Mouse (Mus musculus): ENCODE measurements around the gene Rpl37a. TPM values are rescaled to one million over a fixed set of nuclear protein-coding genes. Genes with fewer than 3 reads are reported as not detected.
A peak's percentile ranks its signal among the peaks of the same experiment; 100 is the strongest.

Gene Rpl37a
- polyA plus RNA-seq, 1 experiment: 577 TPM

DNA sequence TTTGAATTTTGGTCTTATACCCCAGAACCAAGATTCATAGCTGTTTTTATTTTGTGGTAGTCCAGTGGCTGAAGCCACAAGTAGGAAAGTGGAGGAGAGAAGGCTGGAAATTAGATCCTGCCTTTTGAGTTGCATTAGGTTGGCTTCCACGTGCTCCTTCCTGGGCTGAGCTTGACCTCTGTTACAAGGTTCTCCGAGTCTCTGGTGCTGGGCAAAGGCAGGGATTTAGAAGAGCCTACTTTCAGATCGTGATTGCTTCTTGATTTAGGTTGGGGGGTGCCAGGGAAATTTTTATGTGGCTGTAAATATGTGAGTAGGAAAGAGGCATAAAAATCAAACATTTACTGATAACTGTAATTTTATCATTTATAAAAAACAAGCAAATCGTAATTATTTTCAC lies 3.5 kb downstream of the Rpl37a start:
- TF ChIP-seq POLR2A (IDR thresholded peaks at IDR 0.05; ENCODE audit: low read depth, low read length) (no peak), CTCF (IDR thresholded peaks at IDR 0.05; ENCODE audit: extremely low read depth, insufficient read depth, insufficient read length, insufficient replicate concordance) (no peak)
- Histone ChIP-seq H3K36me3 (ENCODE audit: control insufficient read depth, insufficient read depth, low read length) (peaks cover 16% of the 10 kb centered on the region), H3K4me3 (ENCODE audit: extremely low read depth, insufficient read depth, insufficient read length) (no peak overlapping the region), H3K4me1 (ENCODE audit: control insufficient read depth, insufficient read depth, insufficient read length) (no peaks in the 10 kb centered on the region; the same call in 1 of the 2 replicates), H3K27ac (ENCODE audit: insufficient read depth, low read length) (no peak overlapping the region), H3K27me3 (ENCODE audit: control insufficient read depth, insufficient read depth, low read length) (no peaks in the 10 kb centered on the region)
- 92% methylated on average over 4 of the region's 4 CpGs for WGBS
- no peak for DNase-seq (ENCODE audit: low read depth in 1 of 2, low spot score in 2 of 2)

DNA sequence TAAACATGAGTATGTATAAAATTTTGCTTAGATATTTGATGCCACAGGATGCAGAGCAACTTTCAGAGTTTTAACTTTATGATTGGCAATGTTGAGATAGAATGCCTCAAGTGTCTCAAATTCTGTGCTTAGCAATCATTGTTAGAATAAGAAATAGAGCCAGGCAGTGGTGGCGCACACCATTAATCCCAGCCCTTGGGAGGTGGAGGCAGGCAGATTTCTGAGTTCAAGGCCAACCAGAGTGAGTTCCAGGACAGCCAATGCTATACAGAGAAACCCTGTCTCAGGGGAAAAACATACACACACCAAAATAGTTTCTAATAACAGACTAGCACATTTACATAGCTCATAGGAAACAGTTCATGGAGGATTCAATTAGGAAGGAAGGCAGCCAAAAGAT lies 4.0 kb downstream of the Rpl37a start:
- DNase-seq (ENCODE audit: low read depth in 1 of 2, low spot score in 2 of 2): no peak
- no peak overlapping the region for H3K4me3 ChIP-seq (ENCODE audit: extremely low read depth, insufficient read depth, insufficient read length)
- no peak for TF ChIP-seq CTCF (IDR thresholded peaks at IDR 0.05; ENCODE audit: extremely low read depth, insufficient read depth, insufficient read length, insufficient replicate concordance)
- TF ChIP-seq POLR2A (IDR thresholded peaks at IDR 0.05; ENCODE audit: low read depth, low read length): no peak
- WGBS: 93% methylated on average over 1 of the region's 1 CpGs
- H3K27me3 ChIP-seq (ENCODE audit: control insufficient read depth, insufficient read depth, low read length): no peaks in the 10 kb centered on the region
- peaks cover 16% of the 10 kb centered on the region for H3K36me3 ChIP-seq (ENCODE audit: control insufficient read depth, insufficient read depth, low read length)
- H3K27ac ChIP-seq (ENCODE audit: insufficient read depth, low read length): no peak overlapping the region
- H3K4me1 ChIP-seq (ENCODE audit: control insufficient read depth, insufficient read depth, insufficient read length): no peaks in the 10 kb centered on the region; the same call in 1 of the 2 replicates

DNA sequence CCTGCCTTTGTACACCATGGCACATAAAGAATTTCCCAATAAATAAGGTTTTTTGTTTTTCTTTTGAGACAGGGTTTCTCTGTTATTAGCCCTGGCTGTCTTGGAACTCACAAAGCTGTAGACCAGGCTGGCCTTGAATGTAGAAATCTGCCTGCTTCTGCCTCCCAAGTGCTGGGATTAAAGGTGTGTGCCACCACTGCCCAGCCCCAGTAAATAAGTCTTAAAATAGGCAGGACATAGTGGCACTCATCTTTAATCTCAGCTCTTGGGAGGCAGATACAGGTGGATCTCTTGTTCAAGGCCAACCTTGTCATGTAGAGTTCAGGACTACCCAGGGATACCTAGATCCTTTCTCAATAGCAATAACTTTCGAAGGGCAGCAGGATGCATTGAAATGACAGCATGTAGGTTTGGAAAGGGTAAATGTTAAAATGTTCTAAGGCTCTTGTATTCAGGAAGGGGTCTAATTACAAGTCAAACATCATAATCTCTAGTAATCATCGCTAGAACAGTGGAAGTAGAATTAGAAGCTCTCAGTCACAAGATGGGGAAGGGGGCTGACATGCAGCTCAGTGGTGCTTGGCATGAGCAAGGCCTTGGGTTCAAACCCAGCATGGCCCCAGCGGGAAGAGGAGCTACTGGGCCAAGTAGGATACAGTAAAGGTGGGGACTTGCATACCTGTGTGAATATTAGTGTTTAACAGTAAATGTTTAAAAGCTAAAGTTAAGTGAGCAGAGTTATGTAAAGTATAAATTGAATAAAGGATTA lies 4.7 kb downstream of the Rpl37a start:
- Histone ChIP-seq H3K27me3 (ENCODE audit: control insufficient read depth, insufficient read depth, low read length) (no peaks in the 10 kb centered on the region), H3K36me3 (ENCODE audit: control insufficient read depth, insufficient read depth, low read length) (peaks cover 16% of the 10 kb centered on the region), H3K4me1 (ENCODE audit: control insufficient read depth, insufficient read depth, insufficient read length) (no peaks in the 10 kb centered on the region; the same call in 1 of the 2 replicates), H3K27ac (ENCODE audit: insufficient read depth, low read length) (no peak overlapping the region), H3K4me3 (ENCODE audit: extremely low read depth, insufficient read depth, insufficient read length) (no peak overlapping the region)
- TF ChIP-seq CTCF (IDR thresholded peaks at IDR 0.05; ENCODE audit: extremely low read depth, insufficient read depth, insufficient read length, insufficient replicate concordance) (no peak), POLR2A (IDR thresholded peaks at IDR 0.05; ENCODE audit: low read depth, low read length) (no peak)
- no peak for DNase-seq (ENCODE audit: low read depth in 1 of 2, low spot score in 2 of 2)
- WGBS: 93% methylated on average over 3 of the region's 3 CpGs

DNA sequence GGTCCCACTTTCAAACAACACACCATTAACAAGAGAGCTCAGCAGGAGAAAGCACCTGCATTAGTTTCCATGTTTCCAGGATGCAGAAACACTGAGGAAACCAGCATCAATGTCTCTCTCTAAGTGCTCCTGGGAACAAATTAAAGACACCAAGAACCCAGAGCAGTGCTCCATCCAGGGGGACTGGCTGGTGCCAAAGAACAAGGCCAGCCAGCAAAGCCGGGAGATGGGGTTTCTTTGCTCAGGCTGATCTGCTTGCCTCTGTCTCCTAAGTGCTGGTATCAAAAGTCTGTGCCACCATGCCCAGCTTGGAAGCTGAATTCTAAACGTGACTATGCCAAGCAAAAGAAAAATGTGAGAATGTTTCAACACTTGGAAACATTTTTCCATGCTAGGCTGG lies 5.3 kb downstream of the Rpl37a start:
- no peak overlapping the region for H3K27ac ChIP-seq (ENCODE audit: insufficient read depth, low read length)
- peaks cover 16% of the 10 kb centered on the region for H3K36me3 ChIP-seq (ENCODE audit: control insufficient read depth, insufficient read depth, low read length)
- no peaks in the 10 kb centered on the region; the same call in 1 of the 2 replicates for H3K4me1 ChIP-seq (ENCODE audit: control insufficient read depth, insufficient read depth, insufficient read length)
- H3K27me3 ChIP-seq (ENCODE audit: control insufficient read depth, insufficient read depth, low read length): no peaks in the 10 kb centered on the region
- no peak for DNase-seq (ENCODE audit: low read depth in 1 of 2, low spot score in 2 of 2)
- TF ChIP-seq POLR2A (IDR thresholded peaks at IDR 0.05; ENCODE audit: low read depth, low read length): no peak
- no peak for TF ChIP-seq CTCF (IDR thresholded peaks at IDR 0.05; ENCODE audit: extremely low read depth, insufficient read depth, insufficient read length, insufficient replicate concordance)
- WGBS: 68% methylated on average over 2 of the region's 2 CpGs
- H3K4me3 ChIP-seq (ENCODE audit: extremely low read depth, insufficient read depth, insufficient read length): no peak overlapping the region

DNA sequence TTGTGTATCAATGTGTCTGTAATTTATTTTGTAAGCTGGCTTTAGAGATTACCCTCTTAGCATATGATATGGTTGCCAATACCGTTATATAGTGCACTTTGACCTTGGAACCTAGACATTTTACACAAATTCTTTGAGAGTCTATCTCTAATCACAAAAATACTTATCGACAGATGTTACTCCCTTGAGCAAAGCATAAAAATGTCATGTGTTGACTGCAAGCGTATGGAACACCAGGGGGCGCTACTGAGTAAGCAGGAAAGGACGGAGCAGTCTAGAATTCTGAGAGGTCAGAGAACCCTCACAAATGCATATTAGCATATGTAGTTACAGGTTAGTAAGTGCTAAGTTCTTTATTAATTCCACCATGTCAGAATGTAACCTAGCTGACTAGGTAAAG lies 5.8 kb downstream of the Rpl37a start:
- H3K4me1 ChIP-seq (ENCODE audit: control insufficient read depth, insufficient read depth, insufficient read length): no peaks in the 10 kb centered on the region; the same call in 1 of the 2 replicates
- TF ChIP-seq POLR2A (IDR thresholded peaks at IDR 0.05; ENCODE audit: low read depth, low read length) (no peak), CTCF (IDR thresholded peaks at IDR 0.05; ENCODE audit: extremely low read depth, insufficient read depth, insufficient read length, insufficient replicate concordance) (peak; percentile 52; the same call in 1 of the 2 replicates)
- no peak overlapping the region for H3K4me3 ChIP-seq (ENCODE audit: extremely low read depth, insufficient read depth, insufficient read length)
- DNase-seq (ENCODE audit: low read depth in 1 of 2, low spot score in 2 of 2): peak; percentile 32 to 64
- peaks cover 16% of the 10 kb centered on the region for H3K36me3 ChIP-seq (ENCODE audit: control insufficient read depth, insufficient read depth, low read length)
- H3K27me3 ChIP-seq (ENCODE audit: control insufficient read depth, insufficient read depth, low read length): no peaks in the 10 kb centered on the region
- 8% methylated on average over 5 of the region's 5 CpGs for WGBS
- no peak overlapping the region for H3K27ac ChIP-seq (ENCODE audit: insufficient read depth, low read length)

DNA sequence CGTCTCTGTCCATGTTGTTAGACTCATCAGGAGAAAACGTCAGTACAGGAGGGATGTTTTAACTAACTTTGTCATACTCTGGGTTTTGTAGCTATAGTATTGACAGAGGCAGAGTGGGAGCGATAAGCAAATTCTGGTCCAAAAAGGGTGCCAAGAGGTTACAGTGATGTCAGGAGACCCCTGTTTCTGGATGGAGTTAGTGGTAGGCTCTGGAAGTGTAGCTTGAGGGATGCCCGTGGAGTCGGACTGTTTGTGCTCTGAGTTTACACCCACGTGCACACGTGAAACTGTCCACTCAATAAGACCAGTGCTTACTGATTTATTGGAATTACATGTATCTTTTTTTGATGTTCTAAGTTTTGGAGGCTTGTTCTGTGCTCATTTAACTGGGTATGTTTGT lies 6.5 kb downstream of the Rpl37a start:
- no peak overlapping the region for H3K27ac ChIP-seq (ENCODE audit: insufficient read depth, low read length)
- H3K4me1 ChIP-seq (ENCODE audit: control insufficient read depth, insufficient read depth, insufficient read length): no peaks in the 10 kb centered on the region; the same call in 1 of the 2 replicates
- no peak overlapping the region for H3K4me3 ChIP-seq (ENCODE audit: extremely low read depth, insufficient read depth, insufficient read length)
- TF ChIP-seq CTCF (IDR thresholded peaks at IDR 0.05; ENCODE audit: extremely low read depth, insufficient read depth, insufficient read length, insufficient replicate concordance) (no peak), POLR2A (IDR thresholded peaks at IDR 0.05; ENCODE audit: low read depth, low read length) (no peak)
- H3K36me3 ChIP-seq (ENCODE audit: control insufficient read depth, insufficient read depth, low read length): peaks cover 16% of the 10 kb centered on the region
- 94% methylated on average over 7 of the region's 7 CpGs for WGBS
- DNase-seq (ENCODE audit: low read depth in 1 of 2, low spot score in 2 of 2): no peak
- no peaks in the 10 kb centered on the region for H3K27me3 ChIP-seq (ENCODE audit: control insufficient read depth, insufficient read depth, low read length)

DNA sequence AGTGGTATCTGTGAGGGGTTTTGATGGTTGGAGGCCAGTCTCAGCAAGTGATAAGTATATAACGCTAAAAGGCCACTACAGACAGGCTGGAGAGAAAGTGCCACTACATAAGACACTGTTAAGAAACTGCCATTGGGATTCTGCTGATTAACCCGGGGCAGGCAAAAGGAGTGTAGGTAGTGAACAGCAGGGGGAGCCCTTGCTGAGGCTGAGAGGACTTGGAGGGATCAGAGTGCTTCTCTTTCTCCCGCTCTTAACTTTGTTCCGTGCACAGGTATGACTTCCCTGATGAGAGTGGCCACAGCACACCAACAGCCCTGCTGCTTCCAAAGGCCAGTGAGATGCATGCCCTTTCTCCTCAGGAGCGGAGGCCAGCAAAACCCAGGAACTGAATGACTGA lies 7.8 kb downstream of the Rpl37a start:
- peak; percentile 17 to 26 for DNase-seq (ENCODE audit: low read depth in 1 of 2, low spot score in 2 of 2)
- WGBS: 43% methylated on average over 5 of the region's 5 CpGs
- Histone ChIP-seq H3K4me1 (ENCODE audit: control insufficient read depth, insufficient read depth, insufficient read length) (no peaks in the 10 kb centered on the region), H3K36me3 (ENCODE audit: control insufficient read depth, insufficient read depth, low read length) (peaks cover 7% of the 10 kb centered on the region), H3K27ac (ENCODE audit: insufficient read depth, low read length) (no peak overlapping the region), H3K4me3 (ENCODE audit: extremely low read depth, insufficient read depth, insufficient read length) (no peak overlapping the region), H3K27me3 (ENCODE audit: control insufficient read depth, insufficient read depth, low read length) (no peaks in the 10 kb centered on the region)
- TF ChIP-seq POLR2A (IDR thresholded peaks at IDR 0.05; ENCODE audit: low read depth, low read length): no peak
- TF ChIP-seq CTCF (IDR thresholded peaks at IDR 0.05; ENCODE audit: extremely low read depth, insufficient read depth, insufficient read length, insufficient replicate concordance): peak; percentile 56; the same call in 1 of the 2 replicates
